Mouse (Mus musculus): ENCODE results near the gene Serinc5. TPM values are rescaled to one million over a fixed set of nuclear protein-coding genes. Genes with fewer than 3 reads are reported as not detected.

Serinc5 gene
- total RNA-seq, 4 experiments from 2014 or later, result 67.0 to 71.5 (median 69.2) TPM

DNA sequence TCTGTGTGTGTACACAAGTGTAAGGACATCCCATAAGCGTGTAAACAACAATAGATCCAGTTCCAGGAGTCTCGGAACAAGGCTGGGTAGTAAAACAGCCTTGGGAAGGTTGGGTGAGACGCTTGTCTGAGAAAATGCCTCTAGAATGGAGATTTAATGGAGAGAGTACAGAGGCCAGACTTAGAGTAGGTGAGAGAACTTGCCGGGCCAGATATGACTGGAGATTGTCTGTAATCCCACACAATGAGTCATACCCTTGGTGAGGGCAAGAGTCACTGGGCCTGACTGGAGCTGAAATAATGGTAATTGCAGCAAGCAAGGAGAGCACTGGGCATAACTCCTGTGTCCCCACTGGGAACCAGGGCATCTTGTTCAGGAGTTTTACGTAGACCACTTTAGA, 2.2 kb downstream of the Serinc5 start:
- DNase-seq (ENCODE audit: low spot score in 2 of 2), result no peak

DNA sequence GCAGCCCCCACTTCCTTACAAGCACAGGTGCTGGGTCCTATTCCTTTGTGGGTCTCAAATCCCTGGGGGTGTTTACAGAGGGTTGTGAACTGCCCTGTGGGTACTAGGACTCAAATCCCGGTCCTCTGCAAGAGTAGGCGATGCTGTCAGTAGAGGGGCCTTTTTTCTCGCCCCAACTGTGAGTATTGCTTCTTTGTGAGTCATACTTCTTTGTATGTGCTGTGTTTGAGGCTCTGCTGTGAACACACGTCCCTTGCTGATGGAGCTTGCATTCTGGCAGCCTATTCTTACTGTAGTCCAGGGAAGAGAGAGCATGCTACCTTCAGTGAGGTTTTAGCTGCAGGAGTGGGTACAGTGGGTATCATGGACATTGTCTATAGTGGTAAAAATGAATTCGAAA, 4.3 kb downstream of the Serinc5 start:
- DNase-seq (ENCODE audit: low spot score in 2 of 2), result no peak

DNA sequence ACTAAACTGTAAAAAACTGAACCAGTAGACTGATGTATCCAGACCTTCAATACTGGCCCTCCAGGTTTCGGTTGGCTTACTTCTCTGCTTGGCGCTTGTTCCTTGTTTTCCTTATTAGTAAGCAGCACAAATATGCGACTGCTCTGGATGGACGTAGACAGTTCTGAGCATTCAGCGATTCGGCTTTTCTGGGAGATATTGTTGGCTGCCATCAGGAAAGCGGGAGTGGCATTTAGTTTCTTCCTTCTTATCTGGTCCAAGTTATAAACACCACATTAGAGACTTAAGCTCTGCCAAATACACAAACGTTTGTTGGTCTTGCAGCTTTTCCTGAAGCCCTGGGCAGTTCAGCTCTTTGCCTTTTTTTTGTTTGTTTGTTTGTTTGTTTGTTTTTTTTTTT, 5.6 kb downstream of the Serinc5 start:
- DNase-seq (ENCODE audit: low spot score in 2 of 2), result no peak

DNA sequence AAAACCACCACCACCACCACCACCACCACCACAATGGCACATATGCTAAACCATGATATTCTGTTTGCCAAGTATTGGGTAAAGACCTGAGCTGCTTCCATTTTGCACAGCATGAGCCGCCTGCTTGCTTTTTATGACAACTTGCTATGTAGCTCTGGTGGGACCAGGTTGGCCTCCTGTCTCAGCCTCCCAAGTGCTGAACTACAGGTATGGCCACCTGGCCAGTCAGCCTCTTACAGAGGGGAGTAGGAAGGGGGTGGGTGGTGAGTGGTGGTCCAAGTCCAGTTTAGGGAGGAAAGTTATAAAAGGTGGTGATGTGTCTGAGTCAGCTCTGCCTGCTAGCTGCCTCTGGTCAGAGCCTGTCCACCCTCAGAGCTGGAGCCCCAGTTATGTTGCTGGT, 15.3 kb downstream of the Serinc5 start:
- DNase-seq (ENCODE audit: low spot score in 2 of 2), result peak in 1 of 2 experiments; percentile 4

DNA sequence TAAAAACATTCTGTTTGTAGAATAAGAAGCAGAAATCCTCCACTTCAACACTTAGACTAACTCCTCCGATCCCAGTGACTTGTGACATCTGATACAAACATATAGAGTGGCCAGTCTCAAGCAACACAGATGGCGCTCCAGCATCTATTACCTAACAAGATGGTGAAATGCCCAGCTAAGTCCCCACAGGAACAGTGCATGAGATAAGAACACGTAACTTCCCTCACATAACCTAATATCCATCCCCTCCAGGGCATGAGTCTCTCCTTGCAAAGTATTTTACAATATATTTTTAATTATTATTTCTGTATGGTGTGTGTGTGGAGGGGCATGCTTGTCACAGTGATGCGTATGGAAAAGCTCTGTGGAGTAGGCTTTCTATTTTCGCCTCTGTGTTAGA, 15.8 kb downstream of the Serinc5 start:
- no peak for DNase-seq (ENCODE audit: low spot score in 2 of 2)

DNA sequence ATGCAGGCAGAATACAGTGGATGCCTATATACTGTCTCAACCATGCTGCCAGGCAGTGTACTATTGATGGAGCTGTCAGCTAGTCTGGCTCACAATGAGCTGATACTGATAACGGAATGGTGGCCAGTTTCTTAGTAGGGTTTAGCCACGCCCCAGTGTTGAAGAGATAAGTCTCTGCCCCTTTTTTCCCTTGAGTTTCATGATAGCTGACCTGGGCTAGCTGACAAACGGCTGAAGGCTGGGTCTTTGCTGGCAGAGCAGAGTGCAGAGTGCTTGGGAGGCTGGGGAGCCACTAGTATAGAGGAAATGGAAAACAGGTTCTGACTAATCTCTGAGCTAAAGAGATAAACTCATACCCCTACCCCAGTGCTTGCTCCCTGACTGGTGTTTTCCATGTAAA, 18.6 kb downstream of the Serinc5 start:
- DNase-seq (ENCODE audit: low spot score in 2 of 2), result no peak

DNA sequence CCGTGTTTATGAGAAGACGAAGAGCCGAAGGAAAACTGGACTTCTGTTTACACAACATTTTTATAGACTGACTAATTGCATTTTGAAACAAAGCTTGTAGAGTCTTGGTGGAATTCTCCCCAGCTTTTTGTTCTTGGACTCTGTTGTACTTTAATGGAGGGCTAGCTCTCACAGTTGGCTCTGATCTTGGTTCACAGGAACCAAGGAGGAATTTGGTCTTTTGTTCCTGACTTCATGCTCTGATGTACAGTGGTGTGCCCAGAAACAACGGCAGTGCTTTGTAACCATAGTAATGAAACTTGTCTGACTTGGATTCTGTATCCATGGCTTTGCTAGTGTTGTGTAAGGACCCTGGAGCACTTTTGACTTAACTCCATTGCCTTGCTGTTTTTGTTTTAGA, 20.6 kb downstream of the Serinc5 start:
- DNase-seq (ENCODE audit: low spot score in 2 of 2), result no peak

DNA sequence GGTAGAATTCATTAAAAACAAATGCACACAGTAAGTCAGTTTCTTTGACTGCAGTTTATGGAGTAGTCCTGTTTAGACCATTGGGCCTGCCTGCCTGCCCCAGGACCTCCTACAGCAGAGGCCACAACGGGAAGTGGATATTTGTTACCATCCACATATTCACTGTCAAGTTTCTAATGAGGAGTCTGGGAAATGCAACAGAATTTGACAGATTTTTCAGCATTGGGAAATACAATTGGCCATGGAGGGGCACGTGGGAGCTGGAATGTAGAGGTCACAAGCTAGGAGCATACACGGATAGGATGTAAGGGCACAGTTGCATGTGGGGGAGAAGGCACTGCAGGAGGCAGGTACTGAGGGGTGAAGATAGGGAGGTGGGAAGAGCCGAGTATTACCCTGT, 21.7 kb downstream of the Serinc5 start:
- no peak for DNase-seq (ENCODE audit: low spot score in 2 of 2)

DNA sequence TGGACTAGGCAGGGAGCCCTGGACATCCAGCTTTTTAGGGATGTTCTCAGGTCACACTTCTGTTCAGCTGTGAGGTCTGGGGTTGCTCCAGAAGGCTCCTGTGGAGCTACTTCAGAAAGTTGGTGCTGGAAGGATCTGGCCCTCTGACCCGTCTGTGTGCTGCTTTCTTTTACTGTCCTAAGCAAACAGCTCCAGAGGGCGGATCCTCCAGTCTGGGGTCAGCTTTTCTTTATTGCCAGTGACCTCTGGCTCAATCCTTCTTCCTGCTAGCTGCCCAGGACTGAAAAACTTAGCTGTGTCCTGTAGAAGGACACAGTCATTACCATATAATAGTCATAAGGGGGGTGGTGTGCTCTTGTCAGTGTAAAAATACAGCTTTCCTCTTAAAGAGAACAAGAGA, 24.1 kb downstream of the Serinc5 start:
- peak in 1 of 2 experiments; percentile 6 for DNase-seq (ENCODE audit: low spot score in 2 of 2)

DNA sequence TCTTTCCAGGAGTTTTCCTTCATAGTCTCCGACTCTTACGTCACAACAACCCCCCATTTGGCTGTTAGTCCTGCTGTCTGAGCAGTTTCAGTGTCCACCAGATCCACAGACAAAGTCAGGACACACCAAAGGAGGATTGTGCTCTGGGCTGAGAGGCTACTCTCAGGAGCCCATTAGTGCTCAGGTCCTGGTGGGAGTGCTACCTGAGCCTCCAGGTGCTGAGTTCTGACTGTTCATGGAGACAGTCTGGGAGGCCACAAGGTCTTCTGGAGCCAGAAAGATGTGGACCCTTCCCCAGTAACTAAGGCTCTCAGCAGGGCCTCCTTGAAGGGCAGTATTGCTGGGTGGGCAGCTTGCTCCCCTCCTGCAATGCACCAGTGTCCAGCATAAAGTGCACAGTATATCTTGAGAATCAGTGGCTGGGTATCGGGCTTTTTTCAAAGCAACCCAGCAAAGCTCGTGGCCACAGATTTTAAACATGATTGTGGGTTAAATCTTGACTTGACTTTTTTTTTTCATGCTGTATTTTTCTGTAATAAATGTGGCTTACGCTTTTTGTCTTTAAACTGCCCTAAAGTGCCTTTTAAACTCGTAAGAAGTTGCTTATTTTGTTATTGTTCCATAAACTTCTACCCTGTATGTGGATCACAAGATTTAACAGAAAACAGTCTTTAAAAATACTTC, 25.5 kb downstream of the Serinc5 start:
- DNase-seq (ENCODE audit: low spot score in 2 of 2), result peak in 1 of 2 experiments; percentile 5

DNA sequence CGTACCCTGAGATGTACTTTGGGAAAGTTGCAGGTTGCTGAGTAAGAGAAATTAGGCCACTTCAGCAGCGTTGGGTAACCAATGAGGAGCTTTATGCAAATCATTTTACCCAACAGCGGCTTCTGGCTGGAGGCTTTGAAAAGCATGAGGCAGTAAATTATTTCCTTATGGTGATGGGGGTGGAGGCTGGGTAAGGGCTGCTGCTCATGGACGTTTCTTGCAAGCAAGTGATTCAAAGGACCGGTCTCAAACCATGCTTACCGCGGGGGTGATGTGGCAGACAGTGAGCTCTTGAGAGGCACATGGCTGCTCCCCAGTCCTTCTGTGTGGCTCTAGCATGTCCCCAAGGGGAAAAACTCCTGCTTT, 26.0 kb downstream of the Serinc5 start:
- peak in 1 of 2 experiments; percentile 67 for DNase-seq (ENCODE audit: low spot score in 2 of 2)

DNA sequence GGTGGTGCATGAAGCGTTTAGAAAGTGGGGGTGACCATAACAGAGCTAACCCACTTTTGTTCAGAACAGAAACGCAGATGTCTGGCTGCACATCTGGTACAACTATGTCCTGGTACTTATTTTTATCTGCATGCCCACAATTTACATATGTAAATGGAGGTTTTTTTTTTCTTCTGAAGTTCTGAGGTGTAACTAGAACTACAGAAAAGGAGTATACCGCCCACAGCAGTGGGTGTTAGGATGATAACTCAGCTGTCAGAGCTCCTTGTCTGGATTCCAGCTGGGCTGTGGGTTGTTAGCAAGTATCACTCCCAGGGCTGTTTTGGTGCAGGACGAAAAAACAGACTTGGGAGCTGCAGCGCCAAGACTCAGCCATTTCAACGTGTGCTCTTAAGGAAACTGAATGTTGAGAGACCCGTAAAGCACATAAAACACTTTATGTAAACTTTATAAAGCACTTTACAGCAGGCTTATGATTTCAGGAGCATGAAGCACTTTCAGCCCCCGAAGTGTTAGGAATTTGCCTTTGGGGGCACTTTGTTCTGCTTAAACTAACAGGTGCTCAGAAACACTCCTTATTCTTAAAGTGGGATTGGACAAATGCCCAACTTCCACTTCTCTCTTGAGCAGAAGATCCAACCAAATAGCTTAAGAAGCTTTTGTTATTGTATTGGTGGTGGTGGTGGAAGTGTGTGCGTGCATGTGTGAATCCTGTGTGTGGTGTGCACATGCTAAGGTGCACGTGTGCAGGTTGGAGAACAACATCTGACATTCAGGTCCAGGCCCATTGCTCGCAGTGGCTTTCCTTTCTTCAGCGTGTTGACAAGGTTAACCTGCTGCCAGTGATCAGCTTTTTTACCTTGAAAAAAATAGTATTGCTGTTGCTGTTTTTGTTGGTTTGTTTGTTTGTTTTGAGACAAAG, 28.5 kb downstream of the Serinc5 start:
- peak in 1 of 2 experiments; percentile 92 for DNase-seq (ENCODE audit: low spot score in 2 of 2)

DNA sequence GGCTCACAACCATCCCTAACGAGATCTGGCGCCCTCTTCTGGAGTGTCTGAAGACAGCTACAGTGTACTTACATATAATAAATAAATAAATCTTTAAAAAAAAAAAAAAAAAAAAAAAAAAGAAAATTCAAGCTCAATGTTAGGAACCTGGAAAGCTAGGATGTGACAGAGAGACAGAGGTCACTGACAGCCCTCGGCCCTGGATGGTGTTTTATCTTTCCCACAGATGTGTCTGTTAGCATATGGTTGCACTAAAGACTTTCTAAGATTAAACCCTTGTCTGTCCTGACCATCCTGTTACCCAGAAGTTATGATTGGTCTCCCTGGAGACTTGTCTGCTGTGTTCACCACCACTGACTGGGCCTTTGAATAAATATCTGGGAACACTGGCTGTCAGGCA, 33.3 kb downstream of the Serinc5 start:
- no peak for DNase-seq (ENCODE audit: low spot score in 2 of 2)

DNA sequence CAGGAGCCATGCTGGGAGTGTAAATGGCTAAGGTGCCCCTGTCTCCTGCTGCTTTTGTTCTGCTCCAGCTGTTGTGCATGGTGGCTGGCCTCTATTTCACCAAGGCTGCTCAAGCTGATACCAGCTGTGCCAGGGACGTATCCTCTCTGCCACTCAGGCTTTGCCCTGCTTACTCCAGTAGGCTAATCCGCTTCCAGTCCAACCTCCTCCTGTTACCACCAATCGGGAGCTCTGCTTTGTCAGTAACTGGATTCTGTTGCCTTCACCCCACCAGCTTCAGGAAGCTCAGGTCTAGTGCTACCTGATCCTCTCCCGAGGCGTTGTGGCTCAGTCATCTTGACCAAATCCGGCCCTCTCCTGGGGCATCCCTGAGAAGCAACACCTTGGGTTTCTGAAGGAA, 33.9 kb downstream of the Serinc5 start:
- no peak for DNase-seq (ENCODE audit: low spot score in 2 of 2)

DNA sequence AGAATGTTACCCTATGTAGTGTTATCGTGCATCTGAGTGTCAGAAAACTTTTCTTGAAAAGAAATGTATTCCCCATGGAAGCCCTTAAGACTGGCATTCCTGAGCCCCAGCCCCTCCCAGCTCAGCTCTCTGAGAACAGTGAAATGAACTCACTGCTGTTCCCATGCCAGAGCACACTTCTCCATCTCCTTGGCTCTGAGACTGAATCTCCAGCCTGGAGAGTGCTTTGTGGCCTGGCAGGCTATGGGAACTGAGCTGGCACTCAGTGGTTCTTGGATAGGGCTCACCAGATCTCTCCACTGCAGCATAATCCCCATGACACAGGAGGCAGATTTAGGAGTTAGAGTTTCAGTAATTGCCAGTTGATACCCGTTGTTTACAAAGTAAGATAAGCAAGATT, 36.8 kb downstream of the Serinc5 start:
- DNase-seq (ENCODE audit: low spot score in 2 of 2), result no peak

DNA sequence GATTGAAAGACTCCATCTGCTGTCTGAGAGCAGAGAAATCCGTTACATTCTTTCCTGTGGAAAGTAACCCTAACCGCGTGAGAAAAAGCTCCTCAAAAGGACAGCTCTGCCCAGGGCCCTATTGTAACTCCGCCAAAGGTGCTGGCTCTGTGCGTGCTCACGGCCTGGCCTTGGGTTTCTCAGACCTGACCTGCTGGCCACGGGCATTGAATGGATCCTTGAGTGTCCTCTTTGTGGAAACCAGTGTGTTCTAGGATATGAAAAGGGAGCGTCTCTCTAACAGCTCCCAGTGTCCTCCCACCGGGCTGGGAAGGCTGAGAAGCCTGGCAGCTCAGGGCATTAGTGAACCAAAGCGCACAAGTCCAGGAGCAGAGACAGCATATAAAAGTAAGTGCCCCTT, 38.2 kb downstream of the Serinc5 start:
- no peak for DNase-seq (ENCODE audit: low spot score in 2 of 2)

DNA sequence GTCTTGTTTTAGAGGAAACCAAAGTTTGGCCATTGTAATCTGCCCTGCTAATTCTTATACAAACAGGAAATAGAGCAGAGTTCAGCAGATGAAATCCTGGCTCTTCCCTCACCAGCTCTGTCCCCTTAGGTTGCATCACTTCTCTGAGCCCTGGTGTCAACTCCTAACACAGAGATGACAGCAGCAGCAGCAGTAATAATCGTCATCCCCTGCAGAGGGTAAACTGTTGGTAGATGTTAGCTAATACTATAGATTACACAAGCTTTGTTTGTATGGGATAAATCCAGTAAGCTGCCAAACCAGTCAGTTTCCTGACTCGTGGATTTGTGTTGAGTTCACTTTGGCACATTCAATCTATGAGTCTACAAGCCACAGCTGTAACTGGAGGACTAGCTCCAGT, 40.1 kb downstream of the Serinc5 start:
- DNase-seq (ENCODE audit: low spot score in 2 of 2), result no peak

DNA sequence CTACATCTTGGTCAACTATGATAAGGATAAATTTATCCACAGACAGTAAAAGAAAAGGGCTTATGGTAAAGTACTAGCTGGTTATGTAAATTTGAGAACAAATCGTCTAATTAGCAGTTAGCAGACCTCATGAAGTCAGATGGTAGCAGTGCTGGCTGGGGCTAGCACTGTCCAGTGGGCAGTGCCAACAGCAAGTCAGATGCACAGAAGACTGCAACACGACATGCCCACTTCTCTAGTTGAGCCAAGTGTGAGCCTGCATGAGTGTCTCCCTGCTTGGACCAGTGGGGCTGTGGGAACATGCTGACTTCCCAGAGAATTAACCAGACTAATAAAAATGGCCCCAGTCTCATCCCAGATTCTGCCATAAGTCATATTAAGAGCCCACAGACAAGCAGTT, 41.6 kb downstream of the Serinc5 start:
- DNase-seq (ENCODE audit: low spot score in 2 of 2), result no peak

DNA sequence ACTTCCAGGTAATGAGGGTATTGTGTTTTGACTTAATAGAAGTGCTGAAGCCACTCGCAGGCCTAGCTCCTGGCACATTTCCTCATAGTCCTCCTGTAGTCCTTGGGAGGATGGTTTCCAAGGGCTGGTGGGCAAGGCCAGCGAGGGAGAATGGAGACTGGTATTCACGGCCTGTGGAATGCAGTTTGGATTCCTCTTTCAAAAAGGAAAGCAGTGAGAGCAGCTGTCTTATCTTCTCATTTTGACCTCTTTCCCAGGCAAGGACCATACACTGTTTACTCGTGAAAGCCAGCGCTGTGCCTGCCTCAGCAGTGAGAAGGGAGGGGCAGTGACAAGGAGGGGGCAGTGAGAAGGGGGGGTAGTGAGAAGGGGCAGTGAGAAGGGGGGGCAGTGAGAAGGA, 42.4 kb downstream of the Serinc5 start:
- DNase-seq (ENCODE audit: low spot score in 2 of 2), result no peak

DNA sequence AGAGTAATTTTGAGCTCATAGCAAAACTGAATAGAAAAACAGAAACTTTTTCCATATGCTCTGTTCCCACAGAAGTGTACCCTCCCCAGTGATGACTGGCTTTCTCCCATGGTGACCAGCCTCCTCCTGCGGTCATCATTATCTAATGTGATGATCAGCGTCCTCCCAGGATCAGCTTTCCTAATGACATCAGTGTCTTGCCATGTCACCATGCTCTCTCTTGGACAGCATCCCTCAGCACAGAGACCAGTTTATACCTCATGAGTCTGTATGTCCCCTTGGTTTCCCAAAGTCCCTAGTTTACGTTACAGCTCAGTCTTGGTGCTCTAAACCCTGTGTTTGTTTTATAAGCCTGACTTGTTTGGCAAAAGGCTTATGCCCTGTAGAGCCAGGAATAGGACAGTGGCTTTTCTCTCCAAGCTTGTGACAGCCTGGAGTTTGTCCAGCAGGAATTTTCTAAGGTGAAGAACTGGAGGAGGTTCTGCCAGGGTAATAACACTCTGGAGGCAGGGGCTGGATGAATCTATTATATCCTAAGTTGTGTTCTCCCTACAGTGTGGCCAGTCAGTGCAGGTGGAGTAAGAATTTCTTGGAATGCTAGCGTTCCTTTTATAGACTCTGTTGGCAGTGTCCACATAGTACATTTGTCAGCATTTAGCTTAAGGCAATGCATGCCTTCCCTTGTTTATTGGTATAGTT, 46.1 kb downstream of the Serinc5 start:
- no peak for DNase-seq (ENCODE audit: low spot score in 2 of 2)

DNA sequence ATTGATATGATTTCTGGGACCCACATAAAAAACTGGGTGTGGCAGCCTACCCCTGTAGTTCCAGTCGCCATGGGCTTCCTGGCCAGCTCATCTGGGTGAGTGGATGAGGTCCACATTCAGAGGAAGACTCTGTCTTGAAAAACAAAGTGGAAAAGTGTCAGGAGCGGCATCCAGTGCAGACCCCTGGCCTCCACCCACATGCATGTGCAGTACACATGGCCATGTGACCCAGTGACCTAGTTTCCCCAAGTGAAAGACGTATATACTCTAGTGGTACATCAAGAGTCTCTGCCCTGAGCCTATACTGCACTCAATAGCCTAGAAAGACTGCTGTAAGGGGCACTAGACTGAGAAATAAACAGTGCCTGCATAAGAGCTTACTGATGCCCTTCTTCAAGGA, 48.7 kb downstream of the Serinc5 start:
- no peak for DNase-seq (ENCODE audit: low spot score in 2 of 2)

DNA sequence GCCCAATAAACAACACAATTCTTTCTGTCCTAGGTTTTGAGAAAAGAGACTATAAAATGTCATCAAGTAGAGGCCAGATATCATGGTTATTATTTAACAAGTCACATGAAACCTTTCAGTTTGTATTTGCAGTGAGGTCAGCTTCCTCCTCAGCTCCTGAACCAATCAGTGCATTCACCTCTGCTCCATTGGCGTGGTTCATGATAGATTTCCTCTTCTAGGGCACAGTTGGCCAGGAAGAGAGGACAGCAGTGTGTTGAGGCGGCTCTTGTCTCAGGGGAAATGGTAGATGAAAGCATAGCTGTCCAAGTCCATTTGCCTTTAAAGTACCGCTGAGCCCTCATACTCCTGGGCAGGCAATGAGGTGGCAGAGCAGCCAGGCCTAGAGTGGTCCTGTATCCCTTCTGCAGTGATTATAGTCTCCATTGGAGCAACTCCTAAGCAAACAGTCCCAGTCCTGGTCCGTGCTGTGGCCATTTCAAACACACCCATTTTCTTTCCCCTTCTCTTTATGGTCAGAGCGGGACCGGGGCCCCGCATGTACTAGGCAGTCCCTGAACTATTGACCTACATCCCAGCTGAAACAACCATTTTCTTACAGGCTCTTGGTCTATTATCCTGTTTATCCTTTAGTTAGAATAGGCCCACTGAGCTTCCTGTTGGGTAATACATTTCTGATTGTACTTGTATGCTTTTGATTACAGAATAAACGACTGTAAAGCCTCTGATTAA, 51.8 kb downstream of the Serinc5 start:
- no peak for DNase-seq (ENCODE audit: low spot score in 2 of 2)
